In the genomic region with DNA sequence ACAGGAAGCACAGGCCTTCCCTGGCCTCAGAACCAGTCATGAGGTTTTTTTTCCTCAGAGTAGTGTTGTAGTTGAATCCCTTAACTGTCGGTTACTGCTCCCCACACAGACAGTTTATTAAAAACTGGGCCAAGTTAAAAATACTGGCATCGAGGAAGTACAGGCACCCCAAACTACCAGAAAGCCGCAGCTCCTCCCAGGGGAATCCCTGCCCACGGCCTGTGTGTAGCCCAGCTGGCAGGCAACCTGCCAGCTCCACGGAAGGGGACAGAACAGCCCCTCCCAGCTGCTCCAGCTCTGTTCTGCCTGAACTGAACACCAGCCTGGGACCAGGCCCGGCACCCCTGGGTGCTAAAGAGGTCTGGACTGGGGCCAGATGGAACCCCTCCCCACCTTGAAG, we compare ENCODE assay signal across 8 mouse cellular contexts. TPM values are rescaled to one million over a fixed set of nuclear protein-coding genes. Genes with fewer than 3 reads are reported as not detected.
DNase-seq lines count a peak whose midpoint lies in the region; ATAC-seq and TF ChIP-seq lines count a peak whose summit lies in the region.

No protein-coding gene starts in this region.

- peaks cover 17% of the 10 kb centered on the region; the same call in 1 of the 2 replicates for H3K27me3 ChIP-seq in neural tube, embryonic 15.5 days (replicated peaks)

- peaks cover 4% of the 10 kb centered on the region for H3K4me1 ChIP-seq in bone marrow, adult 2 months (ENCODE audit: control insufficient read depth, insufficient read depth, low read length)
- peaks cover 57% of the 10 kb centered on the region for H3K4me1 ChIP-seq in neural tube, embryonic 15.5 days

- peak overlapping the region; percentile 63 for H3K27ac ChIP-seq in bone marrow, adult 2 months (ENCODE audit: control insufficient read depth, insufficient read depth, low read depth, low read length, poor library complexity)
- no peak overlapping the region for H3K27ac ChIP-seq in left cerebral cortex, adult 2 months
- no peak overlapping the region for H3K27ac ChIP-seq in neural tube, embryonic 15.5 days (replicated peaks)

- TF ChIP-seq CTCF in bone marrow, adult 2 months (IDR thresholded peaks at IDR 0.05; ENCODE audit: control insufficient read depth, insufficient read depth, low read length) = no peak
- TF ChIP-seq CTCF in left cerebral cortex, adult 2 months (IDR thresholded peaks at IDR 0.05) = no peak

- no peak overlapping the region for H3K4me2 ChIP-seq in neural tube, embryonic 15.5 days

- 1% methylated on average over 6 of the region's 6 CpGs for WGBS in bone marrow, adult 2 months
- WGBS in neural tube, embryonic 15.5 days = 20% methylated on average over 6 of the region's 6 CpGs

- no peaks in the 10 kb centered on the region for H3K9me3 ChIP-seq in neural tube, embryonic 15.5 days (replicated peaks)

- H3K36me3 ChIP-seq in neural tube, embryonic 15.5 days = no peaks in the 10 kb centered on the region

- H3K4me3 ChIP-seq in bone marrow, adult 2 months (replicated peaks; ENCODE audit: control insufficient read depth, low read depth, low read length) = no peak overlapping the region
- H3K4me3 ChIP-seq in left cerebral cortex, adult 2 months = no peak overlapping the region
- no peak overlapping the region for H3K4me3 ChIP-seq in neural tube, embryonic 15.5 days (replicated peaks)

- TF ChIP-seq POLR2A in bone marrow, adult 2 months (IDR thresholded peaks at IDR 0.05; ENCODE audit: borderline replicate concordance, control insufficient read depth, low read depth, low read length) = no peak

- intact Hi-C loops in left cerebral cortex, adult 2 months (cut with DNase I) = no loop called here

- no peak for ATAC-seq in monocyte, adult 5-6 weeks (replicated peaks; ENCODE audit: insufficient number of reproducible peaks, low FRiP score, low TSS enrichment, poor library complexity, severe bottlenecking)
- no peak for ATAC-seq in neural tube, embryonic 15.5 days (ENCODE audit: low FRiP score)

- peak; percentile 26 for DNase-seq in kidney, postnatal 10 days
- no peak for DNase-seq in kidney, postnatal 25 days
- peak; percentile 53 to 60 for DNase-seq in left cerebral cortex, adult 2 months (ENCODE audit: extremely low spot score in 1 of 2, low spot score in 2 of 2)
- DNase-seq in right cerebral cortex, adult 2 months (ENCODE audit: low spot score in 2 of 2) = peak; percentile 47 to 71
- DNase-seq in cerebellum, adult 11 months = no peak

- H3K9ac ChIP-seq in neural tube, embryonic 15.5 days (replicated peaks) = no peak overlapping the region

RNA-seq across cellular contexts. Expression of a gene that starts 11.3 kb away (rescaled TPM):
- 3.6 TPM in 1 of 2 replicates, not detected in the other for polyA plus RNA-seq in bone marrow, adult 2 months (2011; ENCODE audit: insufficient read depth, insufficient read length, low replicate concordance, missing spikeins)
- total RNA-seq in left cerebral cortex, adult 2 months (2021) = 1 to 10 TPM; 4.7 to 8.5 TPM
- not detected in 3 replicates for total RNA-seq in monocyte, adult 5-6 weeks (2017)
- 96.8 and 132 TPM in 2 replicates for polyA plus RNA-seq in neural tube, embryonic 15.5 days (2015; fragmentation: Nextera tagmentation; extraction: Ambion mirVana)

Comparison
In these comparisons a context has a peak if more than half of its experiments do, and no peak if none do; other contexts are left out.
1. DNase-seq: peak in kidney, postnatal 10 days (single experiment), left cerebral cortex, adult 2 months (2 of 2) and right cerebral cortex, adult 2 months (2 of 2); none in kidney, postnatal 25 days (0 of 2) and cerebellum, adult 11 months (single experiment).